Mouse (Mus musculus) stomach, embryonic 14.5 days (tissue): ENCODE data around the gene Galnt16. TPM values are rescaled to one million over a fixed set of nuclear protein-coding genes. Genes with fewer than 3 reads are reported as not detected.

Experiments
- ATAC-seq: fragments of 200-750 bp; cut with Nextera tagmentation; 2 replicates; pipeline ENCODE4 v1.8.0; 2017; ENCODE audit warnings: low read depth, moderate TSS enrichment; ENCODE audit not compliant: insufficient number of reproducible peaks, insufficient read depth, low FRiP score
- H3K27ac ChIP-seq: fragments of 300-500 bp; sonication (generic); 2 replicates; pipeline ENCODE4 v1.5.1; 2014; ENCODE audit warnings: mild to moderate bottlenecking, low read length, moderate library complexity, mixed read lengths
- H3K27me3 ChIP-seq: fragments of 300-500 bp; sonication (generic); 2 replicates; pipeline ENCODE4 v1.6.1; 2014; ENCODE audit warnings: low read length, control low read depth, mixed read lengths; ENCODE audit not compliant: control insufficient read depth, insufficient read depth
- H3K36me3 ChIP-seq: fragments of 300-500 bp; sonication (generic); 2 replicates; pipeline ENCODE4 v1.6.1; 2014; ENCODE audit warnings: mild to moderate bottlenecking, control low read depth, low read length, moderate library complexity, mixed read lengths; ENCODE audit not compliant: control insufficient read depth, insufficient read depth
- H3K4me1 ChIP-seq: fragments of 300-500 bp; sonication (generic); 2 replicates; pipeline ENCODE4 v1.6.1; 2014; ENCODE audit warnings: low read length, control low read depth, mixed read lengths; ENCODE audit not compliant: control insufficient read depth, insufficient read depth
- H3K4me2 ChIP-seq: fragments of 300-500 bp; sonication (generic); replicated peaks from 2 replicates; pipeline ENCODE4 v1.6.1; 2014; ENCODE audit warnings: low read depth, low read length, control low read depth
- H3K4me3 ChIP-seq: fragments of 300-500 bp; sonication (generic); 2 replicates; pipeline ENCODE4 v1.5.1; 2014; ENCODE audit warnings: low read depth, low read length, control low read depth
- H3K9ac ChIP-seq: fragments of 300-500 bp; sonication (generic); replicated peaks from 2 replicates; pipeline ENCODE4 v1.6.1; 2014; ENCODE audit warnings: low read depth, mild to moderate bottlenecking, control low read depth, low read length, moderate library complexity, mixed read lengths
- H3K9me3 ChIP-seq: fragments of 300-500 bp; sonication (generic); 2 replicates; pipeline ENCODE4 v1.6.1; 2016; ENCODE audit warnings: low read depth, low read length, control low read depth; ENCODE audit not compliant: control insufficient read depth
- WGBS: fragments of 180-500 bp; shearing (Covaris S2); extraction: QIAGEN DNeasy Blood & Tissue Kit; methylation state at CpG from one replicate; pipeline ENCODE4 v1.1.7; 2014; 5-methylcytosine and 5-hydroxymethylcytosine counted together
- polyA plus RNA-seq: library from polyadenylated mRNA; unstranded; fragments of >200 nt; fragmentation: Nextera tagmentation; extraction: Ambion mirVana; gene quantifications from 2 replicates; pipeline ENCODE4 v1.2.1, GENCODE M21; 2014

Gene Galnt16
- polyA plus RNA-seq, 1 experiment from 2014 or later: 10.8 TPM

GRCm38 (mm10) chr12:80565793-80566192 lies 47.7 kb downstream of the Galnt16 start:
- H3K27me3 ChIP-seq: no peaks in the 10 kb centered on the region
- H3K27ac ChIP-seq: no peak overlapping the region
- no peaks in the 10 kb centered on the region for H3K9me3 ChIP-seq
- no peaks in the 10 kb centered on the region for H3K36me3 ChIP-seq
- WGBS: 60% methylated on average over 2 of the region's 2 CpGs
- peaks cover 18% of the 10 kb centered on the region for H3K4me1 ChIP-seq
- no peak overlapping the region for H3K4me2 ChIP-seq
- no peak for ATAC-seq
- H3K9ac ChIP-seq: no peak overlapping the region
- no peak overlapping the region for H3K4me3 ChIP-seq

GRCm38 (mm10) chr12:80566502-80566901 lies 48.4 kb downstream of the Galnt16 start:
- Histone ChIP-seq H3K36me3 (no peaks in the 10 kb centered on the region), H3K4me1 (peaks cover 18% of the 10 kb centered on the region), H3K27ac (peak overlapping the region; percentile 72), H3K27me3 (no peaks in the 10 kb centered on the region), H3K4me2 (no peak overlapping the region), H3K9ac (no peak overlapping the region), H3K9me3 (no peaks in the 10 kb centered on the region), H3K4me3 (no peak overlapping the region)
- WGBS: 39% methylated on average over 4 of the region's 4 CpGs
- no peak for ATAC-seq

DNA sequence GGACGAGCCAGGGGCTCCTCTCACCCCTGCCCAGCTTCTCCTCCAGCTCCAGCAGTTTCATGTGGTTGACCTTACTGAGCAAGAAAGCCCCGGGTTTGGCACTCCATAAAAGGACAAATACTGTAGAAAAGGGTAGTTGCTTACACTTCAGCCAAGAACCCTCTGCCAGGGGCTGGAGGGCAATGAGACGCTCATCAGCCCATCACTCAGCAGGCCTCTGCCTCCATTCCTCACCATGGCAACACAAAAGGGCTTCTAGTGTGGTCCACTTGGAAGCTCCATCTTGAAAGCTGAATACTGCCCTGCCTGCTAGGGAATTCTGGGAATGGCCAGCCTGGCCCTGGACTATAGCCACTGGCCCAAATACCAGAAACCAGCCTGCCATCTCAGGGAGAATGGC lies 49.3 kb downstream of the Galnt16 start:
- ATAC-seq: no peak
- Histone ChIP-seq H3K27ac (peak overlapping the region; percentile 72), H3K4me3 (no peak overlapping the region), H3K9me3 (no peaks in the 10 kb centered on the region), H3K27me3 (no peaks in the 10 kb centered on the region), H3K36me3 (no peaks in the 10 kb centered on the region), H3K4me2 (no peak overlapping the region), H3K9ac (no peak overlapping the region), H3K4me1 (peaks cover 15% of the 10 kb centered on the region)
- 22% methylated on average over 3 of the region's 3 CpGs for WGBS

DNA sequence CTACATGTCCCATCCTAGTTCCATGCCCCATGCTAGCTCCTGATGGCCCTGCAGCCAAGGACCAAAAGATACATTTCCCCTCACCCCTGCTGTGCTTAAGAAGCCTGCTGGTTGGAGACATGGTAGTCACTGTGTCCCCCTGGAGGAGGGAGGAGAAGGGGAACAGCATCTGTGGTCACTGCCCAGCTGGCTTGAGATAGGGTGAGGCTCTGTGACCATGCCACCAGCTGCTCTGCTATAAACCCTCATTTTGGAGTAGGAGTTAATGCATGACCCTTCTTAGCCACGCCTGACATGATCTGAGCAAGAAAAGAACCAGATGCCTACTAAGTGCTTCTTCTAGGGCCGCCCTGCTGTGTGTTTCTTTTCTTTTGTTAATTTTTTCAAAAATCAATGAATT lies 51.5 kb downstream of the Galnt16 start:
- H3K9ac ChIP-seq: no peak overlapping the region
- H3K36me3 ChIP-seq: no peaks in the 10 kb centered on the region
- no peak overlapping the region for H3K4me2 ChIP-seq
- 75% methylated on average over 2 of the region's 2 CpGs for WGBS
- peaks cover 13% of the 10 kb centered on the region for H3K4me1 ChIP-seq
- H3K9me3 ChIP-seq: no peaks in the 10 kb centered on the region
- H3K4me3 ChIP-seq: no peak overlapping the region
- no peaks in the 10 kb centered on the region for H3K27me3 ChIP-seq
- no peak overlapping the region for H3K27ac ChIP-seq
- ATAC-seq: no peak

GRCm38 (mm10) chr12:80574318-80574717 lies 56.2 kb downstream of the Galnt16 start:
- no peak overlapping the region for H3K4me3 ChIP-seq
- 82% methylated on average over 4 of the region's 4 CpGs for WGBS
- H3K9me3 ChIP-seq: no peaks in the 10 kb centered on the region
- peak overlapping the region; percentile 53 for H3K27ac ChIP-seq
- no peaks in the 10 kb centered on the region for H3K36me3 ChIP-seq
- 0 out of 2 replicates have a peak, but pooled peaks cover 7% of the 10 kb centered on the region for H3K4me1 ChIP-seq
- H3K4me2 ChIP-seq: no peak overlapping the region
- H3K9ac ChIP-seq: no peak overlapping the region
- no peaks in the 10 kb centered on the region for H3K27me3 ChIP-seq
- ATAC-seq: no peak

DNA sequence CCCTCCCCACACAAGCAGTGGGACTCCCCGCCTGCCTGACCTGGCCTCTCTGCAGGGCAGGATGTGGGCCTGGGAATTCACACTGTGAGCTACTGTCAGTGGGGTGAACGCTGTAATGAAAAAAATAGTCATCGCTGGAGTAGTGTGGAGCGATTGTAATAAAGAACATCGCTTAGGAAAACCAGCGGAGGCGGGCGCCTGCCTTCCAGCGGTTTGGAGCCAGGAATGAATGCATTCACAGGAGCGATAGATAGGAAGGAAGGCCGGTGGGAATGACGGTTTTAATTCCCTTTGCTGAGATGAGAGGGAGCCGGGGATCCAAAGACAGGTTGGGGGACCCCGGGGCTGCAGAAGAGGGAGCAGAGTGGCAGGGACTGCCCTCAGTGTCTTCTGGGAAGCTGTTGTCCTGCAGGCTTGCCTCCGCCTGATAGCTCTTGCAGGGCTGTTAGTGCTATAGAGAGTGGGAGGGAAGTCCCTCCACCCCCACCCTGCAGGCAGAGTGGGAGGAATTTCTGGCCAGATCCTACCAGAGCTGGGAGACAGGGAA lies 56.8 kb downstream of the Galnt16 start:
- Histone ChIP-seq H3K27me3 (no peaks in the 10 kb centered on the region), H3K4me3 (no peak overlapping the region), H3K4me2 (0 out of 2 replicates have a peak overlapping the region, but pooled peaks have one; percentile 22), H3K4me1 (0 out of 2 replicates have a peak, but pooled peaks cover 7% of the 10 kb centered on the region), H3K9ac (no peak overlapping the region), H3K36me3 (no peaks in the 10 kb centered on the region), H3K27ac (peak overlapping the region; percentile 53), H3K9me3 (no peaks in the 10 kb centered on the region)
- ATAC-seq: peak; percentile 46; the same call in 1 of the 2 replicates
- 23% methylated on average over 15 of the region's 15 CpGs for WGBS

DNA sequence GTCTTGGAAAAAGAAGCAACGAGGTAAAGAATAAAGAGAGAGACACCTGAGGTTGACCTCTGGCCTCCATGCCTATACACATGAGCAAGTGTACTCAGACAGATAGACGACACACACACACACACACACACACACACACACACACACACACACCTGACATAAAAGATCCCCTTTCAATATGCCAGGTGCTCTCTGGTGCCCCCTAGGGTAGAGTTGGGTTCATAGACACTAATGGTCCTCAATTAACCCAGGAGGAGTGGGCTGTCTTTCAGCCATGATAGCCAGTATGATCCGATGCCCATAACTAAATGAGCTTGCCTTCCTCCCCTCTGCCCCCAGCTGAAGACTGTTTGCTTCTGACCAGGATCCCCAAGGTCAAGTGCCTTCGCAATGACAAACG lies 59.0 kb downstream of the Galnt16 start:
- ATAC-seq: no peak
- Histone ChIP-seq H3K4me2 (no peak overlapping the region), H3K9me3 (no peaks in the 10 kb centered on the region), H3K36me3 (no peaks in the 10 kb centered on the region), H3K4me3 (no peak overlapping the region), H3K9ac (no peak overlapping the region), H3K27me3 (no peaks in the 10 kb centered on the region), H3K27ac (no peak overlapping the region), H3K4me1 (peaks cover 11% of the 10 kb centered on the region; the same call in 1 of the 2 replicates)
- 66% methylated on average over 5 of the region's 5 CpGs for WGBS

DNA sequence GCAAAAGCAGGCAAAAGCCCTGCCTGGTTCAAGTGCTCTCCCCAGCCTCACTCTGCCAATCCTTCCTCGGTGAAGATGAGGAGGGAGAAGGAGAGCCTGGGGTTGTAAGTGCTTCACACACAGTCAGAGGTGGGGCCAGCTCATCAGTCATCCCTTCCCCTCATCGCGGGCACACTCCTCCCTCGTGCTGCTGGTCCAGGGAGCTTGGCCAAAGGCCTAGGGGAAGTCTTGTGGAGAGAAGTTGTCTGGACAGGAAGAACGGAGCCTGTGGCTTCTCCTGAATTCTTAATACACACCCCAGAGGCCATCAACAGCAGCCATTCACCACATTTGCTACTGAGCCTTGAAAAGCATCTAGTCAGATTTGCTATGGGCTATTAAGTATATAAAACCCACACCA lies 63.3 kb downstream of the Galnt16 start:
- H3K36me3 ChIP-seq: no peaks in the 10 kb centered on the region
- no peak overlapping the region for H3K4me3 ChIP-seq
- H3K4me2 ChIP-seq: no peak overlapping the region
- H3K9ac ChIP-seq: no peak overlapping the region
- H3K27me3 ChIP-seq: no peaks in the 10 kb centered on the region
- H3K4me1 ChIP-seq: peaks cover 4% of the 10 kb centered on the region; the same call in 1 of the 2 replicates
- ATAC-seq: no peak
- no peak overlapping the region for H3K27ac ChIP-seq
- no peaks in the 10 kb centered on the region for H3K9me3 ChIP-seq
- WGBS: 61% methylated on average over 5 of the region's 5 CpGs

- 17% methylated on average over 2 of the region's 2 CpGs for WGBS
- no peak overlapping the region for H3K4me3 ChIP-seq
- no peak overlapping the region for H3K27ac ChIP-seq
- H3K4me1 ChIP-seq: peaks cover 4% of the 10 kb centered on the region; the same call in 1 of the 2 replicates
- H3K27me3 ChIP-seq: no peaks in the 10 kb centered on the region
- no peaks in the 10 kb centered on the region for H3K9me3 ChIP-seq
- no peak overlapping the region for H3K4me2 ChIP-seq
- ATAC-seq: no peak
- no peak overlapping the region for H3K9ac ChIP-seq
- H3K36me3 ChIP-seq: no peaks in the 10 kb centered on the region
Measured at GRCm38 (mm10) chr12:80584973-80585372, 66.9 kb downstream of the Galnt16 start.
